Mouse (Mus musculus) ovary, adult 18-20 months (tissue): ENCODE measurements around the gene Slc4a4.
"Not testable (repeated sequence)": the region's sequence is repeated elsewhere in the genome, so short reads cannot be mapped to it uniquely, and the experiment has no call there.

ENCODE experiments used
- DNase-seq: peaks from one replicate; pipeline ENCODE4 v3.0.0; 2022; ENCODE audit warnings: low spot score, mixed read lengths

Gene Slc4a4

DNA sequence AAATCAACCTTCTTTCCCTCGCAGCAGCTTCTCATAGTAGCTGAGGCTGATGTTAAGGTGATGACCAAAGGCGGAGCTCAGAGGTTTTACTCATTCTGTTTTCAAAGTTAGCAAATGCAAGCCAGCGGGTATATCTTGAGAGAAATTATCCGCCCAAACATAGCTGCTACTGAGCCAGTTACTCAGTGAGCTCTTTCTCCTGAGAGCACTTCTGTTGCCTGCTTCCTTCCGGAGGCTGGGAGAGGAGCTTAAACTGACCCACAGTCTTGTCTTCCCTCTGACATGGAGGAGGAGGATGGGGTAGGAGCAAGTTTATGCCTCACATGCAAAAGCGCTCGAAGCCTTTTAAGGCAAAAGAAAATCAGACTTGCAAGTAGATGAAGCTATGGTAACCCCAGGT is 201.3 kb downstream of the Slc4a4 start:
- DNase-seq: no peak

GRCm38 (mm10) chr5:89088462-89088861 is 201.8 kb downstream of the Slc4a4 start:
- peak; percentile 3 for DNase-seq

DNA sequence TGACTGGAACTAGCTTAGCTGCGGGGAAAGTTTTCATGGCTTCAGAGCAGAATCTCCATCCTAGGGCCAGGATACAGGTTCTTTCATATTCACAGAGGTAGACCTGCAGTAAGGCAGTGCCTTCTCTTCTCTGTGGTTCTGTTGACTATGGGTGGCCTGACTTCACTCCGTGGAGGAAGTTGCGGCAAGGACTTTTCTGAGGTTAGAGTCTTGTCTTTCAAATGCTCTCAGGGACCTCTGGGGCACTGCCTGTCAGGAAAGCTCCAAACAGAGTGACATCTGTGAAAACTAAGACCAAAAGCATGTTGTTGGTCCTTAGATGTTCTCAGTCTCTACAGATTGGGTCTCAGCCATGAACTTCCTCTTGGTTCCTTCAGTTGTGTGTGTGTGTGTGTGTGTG is 203.5 kb downstream of the Slc4a4 start:
- DNase-seq: no peak

GRCm38 (mm10) chr5:89096371-89096770 is 209.8 kb downstream of the Slc4a4 start:
- DNase-seq: no peak

- DNase-seq: no peak
These were observed 210.7 kb downstream of the Slc4a4 start for GRCm38 (mm10) chr5:89097291-89097690.

- no peak for DNase-seq
These were observed 211.5 kb downstream of the Slc4a4 start for GRCm38 (mm10) chr5:89098121-89098520.

- no peak for DNase-seq
These were observed 213.3 kb downstream of the Slc4a4 start for GRCm38 (mm10) chr5:89099886-89100285.

GRCm38 (mm10) chr5:89102560-89102959 is 215.9 kb downstream of the Slc4a4 start:
- DNase-seq: no peak

DNA sequence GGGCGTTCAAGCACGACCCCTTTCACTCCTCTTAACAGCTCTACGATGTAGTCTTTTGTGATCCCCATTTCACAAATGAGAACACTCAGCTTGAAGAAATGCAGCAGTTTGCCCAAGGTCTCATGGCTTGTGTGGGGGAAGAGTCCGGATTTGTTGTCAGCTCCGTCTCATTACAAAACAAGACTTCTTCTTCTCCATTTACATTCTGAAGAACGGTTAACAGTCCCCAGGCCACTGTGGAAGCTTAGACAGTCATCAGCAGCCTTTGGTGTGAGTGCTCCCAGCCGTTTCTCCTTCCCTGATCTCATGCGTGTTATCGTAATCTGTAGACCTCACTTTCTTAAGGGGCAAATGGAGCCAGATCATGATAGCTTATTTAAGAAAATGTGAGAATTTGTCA is 218.7 kb downstream of the Slc4a4 start:
- no peak for DNase-seq

- DNase-seq: no peak
These were observed 219.6 kb downstream of the Slc4a4 start for GRCm38 (mm10) chr5:89106217-89106616.

DNA sequence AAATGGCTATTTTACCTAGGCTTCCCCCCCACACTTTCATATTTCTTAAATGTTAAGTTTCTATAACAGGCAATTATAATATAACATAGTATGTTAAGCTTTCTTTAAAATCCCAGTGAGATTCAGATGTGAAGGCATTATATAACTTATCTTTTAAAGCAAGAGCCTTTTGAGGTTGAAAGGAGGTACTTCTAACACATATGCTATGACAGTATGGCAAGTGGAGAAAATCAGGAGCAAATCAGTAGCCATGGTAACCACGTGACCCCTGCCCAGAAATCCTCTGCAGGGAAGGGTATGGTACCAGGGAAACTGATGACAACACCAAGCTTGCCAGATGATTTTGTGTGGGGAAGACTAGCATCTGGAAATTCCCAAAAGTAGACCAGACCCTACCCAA is 222.2 kb downstream of the Slc4a4 start:
- no peak for DNase-seq

DNA sequence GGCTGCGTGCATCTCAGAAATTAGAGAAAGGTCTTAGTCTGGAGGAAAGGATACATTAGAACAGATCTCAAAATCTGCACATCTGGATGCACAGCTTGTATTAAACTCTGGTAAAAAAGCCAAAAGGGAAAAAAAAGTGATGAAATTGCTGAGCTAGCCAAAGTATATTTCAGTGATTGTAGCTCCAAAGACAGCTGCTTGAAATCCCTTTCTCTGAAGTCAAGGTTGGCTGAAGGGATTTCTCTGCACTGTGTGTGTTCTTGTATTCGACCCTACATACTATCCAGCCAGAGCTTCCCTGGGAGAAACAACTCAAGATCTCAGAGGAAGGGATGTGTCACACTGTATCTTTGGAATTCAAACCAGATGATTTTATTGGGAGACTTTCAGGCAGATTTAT is 223.2 kb downstream of the Slc4a4 start:
- no peak for DNase-seq

DNA sequence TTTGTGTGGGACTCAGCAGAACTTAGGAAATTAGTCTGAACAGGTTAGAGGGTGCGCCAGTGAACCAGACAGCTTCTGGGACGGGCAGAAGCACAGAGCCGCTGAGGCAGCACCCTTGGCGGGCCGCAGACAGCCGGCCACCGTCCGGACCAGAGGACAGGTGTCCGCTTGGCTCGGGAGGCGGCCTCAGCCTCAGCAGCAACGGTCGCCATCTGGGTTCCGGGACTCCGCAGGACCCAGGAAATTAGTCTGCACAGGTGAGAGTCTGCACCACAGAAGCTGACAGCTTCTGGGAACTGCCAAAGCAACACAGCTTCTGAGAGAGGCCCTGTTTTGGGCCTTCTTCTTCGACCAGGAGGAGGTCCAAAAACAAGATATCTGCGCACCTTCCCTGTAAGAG is 225.4 kb downstream of the Slc4a4 start:
- DNase-seq: not testable (repeated sequence)

DNA sequence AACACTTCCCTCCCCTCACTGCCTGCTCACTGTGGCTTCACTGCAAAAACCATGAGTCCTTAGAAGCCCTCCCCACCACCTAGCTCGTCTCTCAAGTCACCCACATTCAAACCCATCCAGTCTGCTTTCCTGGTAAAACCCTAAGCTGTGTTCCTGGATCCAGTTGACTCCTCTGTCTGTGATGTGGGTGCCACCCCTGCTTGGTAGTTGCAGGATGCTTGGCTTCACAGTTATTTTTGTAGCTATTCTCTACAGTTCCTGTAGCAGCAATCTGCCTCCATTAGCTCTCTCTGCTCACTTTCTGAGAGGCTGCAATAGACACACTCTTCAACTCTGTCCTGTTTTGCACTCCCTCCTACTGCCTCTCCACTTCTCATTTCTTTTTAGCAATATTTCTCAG is 234.3 kb downstream of the Slc4a4 start:
- DNase-seq: no peak

- peak; percentile 3 for DNase-seq
These were observed 236.8 kb downstream of the Slc4a4 start for GRCm38 (mm10) chr5:89123270-89123903.

- no peak for DNase-seq
These were observed 241.6 kb downstream of the Slc4a4 start for GRCm38 (mm10) chr5:89128210-89128609.

GRCm38 (mm10) chr5:89135776-89136175 is 249.2 kb downstream of the Slc4a4 start:
- no peak for DNase-seq

DNA sequence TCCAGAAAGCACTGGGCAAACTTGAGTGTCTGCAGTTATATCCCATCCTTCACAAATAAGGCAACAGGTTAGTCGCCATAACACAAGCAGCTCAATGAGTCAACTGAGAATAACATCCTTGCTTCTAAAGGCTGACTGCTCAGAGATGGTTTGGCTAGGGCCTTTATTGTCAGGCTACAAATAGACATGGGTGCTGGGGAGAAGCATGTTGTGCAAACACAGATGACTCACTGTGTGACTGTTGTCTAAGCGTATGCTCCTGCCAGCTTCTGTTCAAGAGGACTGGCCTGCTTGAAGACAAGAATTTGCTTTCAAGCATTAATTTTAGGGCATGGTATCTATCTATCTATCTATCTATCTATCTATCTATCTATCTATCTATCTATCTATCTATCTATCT is 253.5 kb downstream of the Slc4a4 start:
- no peak for DNase-seq

- DNase-seq: no peak
These were observed 255.1 kb downstream of the Slc4a4 start for GRCm38 (mm10) chr5:89141761-89142160.

DNA sequence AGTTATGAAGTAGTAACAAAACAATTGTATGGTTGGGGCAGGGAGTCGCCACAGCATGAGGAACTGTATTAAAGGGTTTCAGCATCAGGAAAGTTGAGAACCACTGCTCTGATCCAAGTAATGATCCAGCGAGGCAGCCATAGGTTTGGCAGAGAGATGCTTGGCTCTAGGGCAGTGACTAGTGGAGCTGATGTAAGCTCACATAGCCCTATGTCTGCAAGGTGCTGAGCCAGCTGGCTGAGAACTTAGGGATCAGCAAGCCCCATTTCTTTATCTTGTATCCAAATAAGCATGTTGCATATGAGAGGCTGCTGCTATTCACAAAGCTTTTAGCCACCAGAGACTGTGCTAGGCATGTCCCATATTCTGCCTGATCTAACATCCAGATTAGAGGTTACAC is 259.7 kb downstream of the Slc4a4 start:
- DNase-seq: no peak

- no peak for DNase-seq
These were observed 260.7 kb downstream of the Slc4a4 start for GRCm38 (mm10) chr5:89147282-89147790.

GRCm38 (mm10) chr5:89149436-89150040 is 262.9 kb downstream of the Slc4a4 start:
- no peak for DNase-seq

GRCm38 (mm10) chr5:89151076-89151475 is 264.5 kb downstream of the Slc4a4 start:
- no peak for DNase-seq
